Mouse (Mus musculus) liver, embryonic 15.5 days (tissue): ENCODE data around the gene Zar1l. TPM values are rescaled to one million over a fixed set of nuclear protein-coding genes. Genes with fewer than 3 reads are reported as not detected.
A peak's percentile ranks its signal among the peaks of the same experiment; 100 is the strongest.

Source experiments
- ATAC-seq: fragments of 200-750 bp; cut with Nextera tagmentation; 2 replicates; pipeline ENCODE4 v1.8.0; 2017; ENCODE audit warnings: moderate number of reproducible peaks, mild to moderate bottlenecking, moderate library complexity; ENCODE audit not compliant: insufficient read depth
- H3K27ac ChIP-seq: fragments of 300-500 bp; sonication (generic); replicated peaks from 2 replicates; pipeline ENCODE4 v1.5.1; 2015; ENCODE audit warnings: mild to moderate bottlenecking, inconsistent platforms
- H3K27me3 ChIP-seq: fragments of 300-500 bp; sonication (generic); 2 replicates; pipeline ENCODE4 v1.6.1; 2015; ENCODE audit warnings: mild to moderate bottlenecking, inconsistent platforms
- H3K36me3 ChIP-seq: fragments of 300-500 bp; sonication (generic); replicated peaks from 2 replicates; pipeline ENCODE4 v1.6.1; 2015; ENCODE audit warnings: moderate library complexity, mild to moderate bottlenecking, inconsistent platforms
- H3K4me1 ChIP-seq: fragments of 300-500 bp; sonication (generic); replicated peaks from 2 replicates; pipeline ENCODE4 v1.6.1; 2015; ENCODE audit warnings: inconsistent platforms
- H3K4me2 ChIP-seq: fragments of 300-500 bp; sonication (generic); 2 replicates; pipeline ENCODE4 v1.6.1; 2015; ENCODE audit warnings: moderate library complexity, mild to moderate bottlenecking, inconsistent platforms
- H3K4me3 ChIP-seq: fragments of 300-500 bp; sonication (generic); replicated peaks from 2 replicates; pipeline ENCODE4 v1.5.1; 2015; ENCODE audit warnings: mild to moderate bottlenecking, inconsistent platforms
- H3K9ac ChIP-seq: fragments of 300-500 bp; sonication (generic); 2 replicates; pipeline ENCODE4 v1.6.1; 2015; ENCODE audit warnings: moderate library complexity, mild to moderate bottlenecking, inconsistent platforms
- H3K9me3 ChIP-seq: fragments of 300-500 bp; sonication (generic); replicated peaks from 2 replicates; pipeline ENCODE4 v1.6.1; 2016; ENCODE audit warnings: inconsistent platforms
- WGBS: fragments of 180-500 bp; shearing (Covaris S2); methylation state at CpG from one replicate; pipeline ENCODE4 v1.1.7; 2015; ENCODE audit warnings: mixed read lengths; ENCODE audit not compliant: insufficient replicate concordance; 5-methylcytosine and 5-hydroxymethylcytosine counted together
- polyA plus RNA-seq: library from polyadenylated mRNA; unstranded; fragments of >200 nt; fragmentation: Nextera tagmentation; extraction: Ambion mirVana; gene quantifications from 2 replicates; pipeline ENCODE4 v1.2.1, GENCODE M21; 2015

Zar1l gene
- polyA plus RNA-seq, 1 experiment from 2014 or later = not detected

GRCm38 (mm10) chr5:150478612-150479011, 39.4 kb downstream of the Zar1l start:
- no peaks in the 10 kb centered on the region for H3K27me3 ChIP-seq
- H3K36me3 ChIP-seq = no peaks in the 10 kb centered on the region
- H3K4me3 ChIP-seq = no peak overlapping the region
- no peaks in the 10 kb centered on the region for H3K4me1 ChIP-seq
- no peak overlapping the region for H3K27ac ChIP-seq
- no peak overlapping the region for H3K9ac ChIP-seq
- ATAC-seq = no peak
- H3K4me2 ChIP-seq = no peak overlapping the region
- 19% methylated on average over 4 of the region's 4 CpGs for WGBS
- no peaks in the 10 kb centered on the region for H3K9me3 ChIP-seq

GRCm38 (mm10) chr5:150477364-150477763, 40.6 kb downstream of the Zar1l start:
- no peaks in the 10 kb centered on the region for H3K27me3 ChIP-seq
- 70% methylated on average over 4 of the region's 4 CpGs for WGBS
- H3K4me1 ChIP-seq = no peaks in the 10 kb centered on the region

GRCm38 (mm10) chr5:150468431-150468830, 49.5 kb downstream of the Zar1l start:
- 14% methylated on average over 6 of the region's 6 CpGs for WGBS
- Histone ChIP-seq H3K9me3 (no peaks in the 10 kb centered on the region), H3K27me3 (no peaks in the 10 kb centered on the region), H3K4me1 (peaks cover 4% of the 10 kb centered on the region), H3K4me3 (no peak overlapping the region), H3K27ac (no peak overlapping the region; the same call in 1 of the 2 replicates), H3K9ac (no peak overlapping the region), H3K4me2 (no peak overlapping the region), H3K36me3 (no peaks in the 10 kb centered on the region)
- ATAC-seq = peak; percentile 40; the same call in 1 of the 2 replicates

More at GRCm38 (mm10) chr5:150477364-150477763, 40.6 kb downstream of the Zar1l start:
- H3K9me3 ChIP-seq = no peaks in the 10 kb centered on the region
- H3K4me2 ChIP-seq = no peak overlapping the region
- H3K9ac ChIP-seq = no peak overlapping the region
- ATAC-seq = no peak
- no peak overlapping the region for H3K27ac ChIP-seq
- no peak overlapping the region for H3K4me3 ChIP-seq
- H3K36me3 ChIP-seq = no peaks in the 10 kb centered on the region

- 50% methylated on average over 12 of the region's 12 CpGs for WGBS
- peak; percentile 58; the same call in 1 of the 2 replicates for ATAC-seq
- no peak overlapping the region for H3K9ac ChIP-seq
- H3K4me2 ChIP-seq = no peak overlapping the region
- H3K36me3 ChIP-seq = no peaks in the 10 kb centered on the region
- H3K27me3 ChIP-seq = no peaks in the 10 kb centered on the region
- no peak overlapping the region for H3K27ac ChIP-seq
- H3K4me1 ChIP-seq = peaks cover 4% of the 10 kb centered on the region
- H3K4me3 ChIP-seq = no peak overlapping the region
- no peaks in the 10 kb centered on the region for H3K9me3 ChIP-seq
Observed at GRCm38 (mm10) chr5:150466132-150466531, 51.8 kb downstream of the Zar1l start.

GRCm38 (mm10) chr5:150465218-150465617, 52.7 kb downstream of the Zar1l start:
- H3K4me3 ChIP-seq = no peak overlapping the region
- WGBS = 45% methylated on average over 6 of the region's 6 CpGs
- ATAC-seq = no peak

GRCm38 (mm10) chr5:150464721-150465120, 53.2 kb downstream of the Zar1l start:
- no peaks in the 10 kb centered on the region; the same call in 1 of the 2 replicates for H3K36me3 ChIP-seq
- WGBS = 50% methylated on average over 3 of the region's 3 CpGs
- no peak for ATAC-seq
- no peak overlapping the region for H3K4me2 ChIP-seq
- H3K4me1 ChIP-seq = peaks cover 2% of the 10 kb centered on the region
- no peak overlapping the region for H3K4me3 ChIP-seq
- no peaks in the 10 kb centered on the region for H3K27me3 ChIP-seq
- H3K9ac ChIP-seq = no peak overlapping the region
- no peak overlapping the region for H3K27ac ChIP-seq
- H3K9me3 ChIP-seq = no peaks in the 10 kb centered on the region

More at GRCm38 (mm10) chr5:150465218-150465617, 52.7 kb downstream of the Zar1l start:
- Histone ChIP-seq H3K9me3 (no peaks in the 10 kb centered on the region), H3K27me3 (no peaks in the 10 kb centered on the region), H3K4me1 (peaks cover 4% of the 10 kb centered on the region), H3K4me2 (no peak overlapping the region), H3K27ac (no peak overlapping the region), H3K36me3 (no peaks in the 10 kb centered on the region), H3K9ac (no peak overlapping the region)

GRCm38 (mm10) chr5:150459801-150460200, 58.2 kb downstream of the Zar1l start:
- no peak for ATAC-seq
- H3K4me2 ChIP-seq = no peak overlapping the region
- no peaks in the 10 kb centered on the region for H3K9me3 ChIP-seq
- no peak overlapping the region for H3K4me3 ChIP-seq
- H3K4me1 ChIP-seq = no peaks in the 10 kb centered on the region
- 69% methylated on average over 4 of the region's 4 CpGs for WGBS
- no peak overlapping the region for H3K9ac ChIP-seq
- no peak overlapping the region for H3K27ac ChIP-seq
- H3K27me3 ChIP-seq = no peaks in the 10 kb centered on the region
- H3K36me3 ChIP-seq = no peaks in the 10 kb centered on the region; the same call in none of the 2 replicates

- no peaks in the 10 kb centered on the region for H3K4me1 ChIP-seq
- no peak overlapping the region for H3K4me2 ChIP-seq
- H3K27ac ChIP-seq = no peak overlapping the region
- no peak overlapping the region for H3K9ac ChIP-seq
- no peaks in the 10 kb centered on the region for H3K27me3 ChIP-seq
- peaks cover 14% of the 10 kb centered on the region for H3K36me3 ChIP-seq
- no peaks in the 10 kb centered on the region; the same call in 1 of the 2 replicates for H3K9me3 ChIP-seq
- H3K4me3 ChIP-seq = no peak overlapping the region
- ATAC-seq = no peak
- WGBS = 60% methylated on average over 17 of the region's 17 CpGs
Observed at GRCm38 (mm10) chr5:150457904-150458739, 59.8 kb downstream of the Zar1l start.

- no peaks in the 10 kb centered on the region for H3K4me1 ChIP-seq
- 76% methylated on average over 17 of the region's 17 CpGs for WGBS
- peaks cover 4% of the 10 kb centered on the region; the same call in 1 of the 2 replicates for H3K9me3 ChIP-seq
- no peak overlapping the region for H3K9ac ChIP-seq
- no peak overlapping the region for H3K27ac ChIP-seq
- H3K27me3 ChIP-seq = no peaks in the 10 kb centered on the region
- no peak for ATAC-seq
- H3K36me3 ChIP-seq = peaks cover 19% of the 10 kb centered on the region
- H3K4me2 ChIP-seq = no peak overlapping the region
- no peak overlapping the region for H3K4me3 ChIP-seq
Observed at GRCm38 (mm10) chr5:150457165-150457903, 60.6 kb downstream of the Zar1l start.
